In genomic region chr3:48080616-48081015, GRCm38 (mm10) we compare ENCODE assay signal across 18 mouse cellular contexts.
DNase-seq lines count a peak whose midpoint lies in the region; ATAC-seq lines count a peak whose summit lies in the region.
"Had no signal": no experiment of that assay in that cellular context is flagged by ENCODE, and none has a peak within 500 bp of the region (broad histone marks: within the 10 kb centered on the region; RNA-seq: fewer than 3 reads in every experiment).

No protein-coding gene starts in this region.

- WGBS in heart, embryonic 12.5 days, result 60% methylated on average over 2 of the region's 2 CpGs
- 4% methylated on average over 2 of the region's 2 CpGs for WGBS in macrophage (ENCODE audit: missing documents)

- no peak overlapping the region for H3K27ac ChIP-seq in heart, embryonic 12.5 days (ENCODE audit: poor library complexity, severe bottlenecking)
- peak overlapping the region; percentile 32; the same call in 1 of the 2 replicates for H3K27ac ChIP-seq in macrophage
- H3K27ac ChIP-seq: hindbrain, embryonic 13.5 days; kidney, postnatal 0 days; liver, embryonic 14.5 days; neural tube, embryonic 12.5 days had no signal

- H3K4me3 ChIP-seq in heart, embryonic 12.5 days, result no peak overlapping the region
- H3K4me3 ChIP-seq in macrophage (ENCODE audit: inconsistent target), result no peak overlapping the region
- H3K4me3 ChIP-seq: hindbrain, embryonic 13.5 days; neural tube, embryonic 12.5 days had no signal

- no peaks in the 10 kb centered on the region for H3K27me3 ChIP-seq in heart, embryonic 12.5 days (replicated peaks)
- H3K27me3 ChIP-seq: hindbrain, embryonic 13.5 days; neural tube, embryonic 12.5 days had no signal

- ATAC-seq in heart, embryonic 12.5 days (ENCODE audit: insufficient number of reproducible peaks, low FRiP score), result no peak
- ATAC-seq: forebrain, postnatal 0 days; intestine, embryonic 16.5 days had no signal

- no peaks in the 10 kb centered on the region for H3K4me1 ChIP-seq in heart, embryonic 12.5 days (replicated peaks)
- H3K4me1 ChIP-seq: hindbrain, embryonic 13.5 days; neural tube, embryonic 12.5 days had no signal

- H3K4me2 ChIP-seq in heart, embryonic 12.5 days, result no peak overlapping the region
- H3K4me2 ChIP-seq: hindbrain, embryonic 13.5 days; neural tube, embryonic 12.5 days had no signal

- peak; percentile 7 for DNase-seq in heart, adult 8-10 months (ENCODE audit: low spot score)
- DNase-seq in urinary bladder, postnatal 25 days (ENCODE audit: low spot score), result peak; percentile 3
- DNase-seq in urinary bladder, postnatal 10 days (ENCODE audit: low spot score), result no peak
- no peak for DNase-seq in gastrocnemius, postnatal 36 days
- no peak for DNase-seq in natural killer cell, adult 2 months (ENCODE audit: low spot score in 2 of 2)
- DNase-seq: cerebellum, adult 8-10 months; embryo, embryonic 11 days; forebrain, postnatal 0 days; gastrocnemius, postnatal 10 days; midbrain, embryonic 14.5 days; thymus, adult 18-20 months had no signal

- H3K79me2 ChIP-seq in macrophage (ENCODE audit: inconsistent target), result no peaks in the 10 kb centered on the region

- intact Hi-C loops in gastrocnemius, postnatal 36 days (cut with DNase I), result no loop called here

- H3K9ac ChIP-seq in heart, embryonic 12.5 days, result no peak overlapping the region
- H3K9ac ChIP-seq: forebrain, postnatal 0 days; hindbrain, embryonic 13.5 days; liver, embryonic 14.5 days; neural tube, embryonic 12.5 days had no signal

- H3K9me3 ChIP-seq in heart, embryonic 12.5 days (replicated peaks), result no peaks in the 10 kb centered on the region
- H3K9me3 ChIP-seq: hindbrain, embryonic 13.5 days; neural tube, embryonic 12.5 days had no signal

- H3K36me3 ChIP-seq in heart, embryonic 12.5 days, result no peaks in the 10 kb centered on the region
- no peaks in the 10 kb centered on the region for H3K36me3 ChIP-seq in macrophage (ENCODE audit: inconsistent target)
- H3K36me3 ChIP-seq: hindbrain, embryonic 13.5 days; neural tube, embryonic 12.5 days had no signal

Comparison
In these comparisons a context has a peak if more than half of its experiments do, and no peak if none do; other contexts are left out.
1. DNase-seq: peak in heart, adult 8-10 months (single experiment) and urinary bladder, postnatal 25 days (single experiment); none in urinary bladder, postnatal 10 days (single experiment), gastrocnemius, postnatal 36 days (0 of 2) and natural killer cell, adult 2 months (0 of 2).